Mouse (Mus musculus) cerebellum, adult 8-10 months (tissue): ENCODE measurements at regions not wholly inside any gene's neighbourhood (a gene's known extent, or its start where the extent isn't known, plus 50 kb on each side); places are given as distances from the start of the nearest gene placed in this dataset.
"Not testable (repeated sequence)": the region's sequence is repeated elsewhere in the genome, so short reads cannot be mapped to it uniquely, and the experiment has no call there.

ENCODE experiments used
- DNase-seq: peaks from one replicate; pipeline ENCODE4 v3.0.0; 2022

DNA sequence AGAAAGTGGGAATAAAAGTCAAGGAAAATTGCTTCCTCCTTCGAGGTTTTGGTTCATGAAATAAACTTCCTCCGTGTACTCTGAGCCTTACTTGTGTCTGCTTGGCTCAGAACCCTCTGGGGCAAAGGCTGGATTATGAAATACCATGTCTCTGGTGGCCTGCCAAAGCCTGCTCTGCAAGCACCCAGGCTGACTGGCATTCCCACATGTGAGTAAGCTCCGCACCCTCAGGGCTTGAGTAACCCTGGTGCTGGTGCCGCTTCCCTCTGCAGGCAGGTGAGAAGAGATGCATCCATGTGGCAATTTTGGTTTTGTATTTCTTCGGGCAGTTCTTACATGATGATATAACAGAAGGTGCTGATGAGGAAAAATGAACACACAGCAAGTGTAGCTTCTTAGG lies 66.0 kb downstream of the Nr2f2 start:
- DNase-seq, result no peak

DNA sequence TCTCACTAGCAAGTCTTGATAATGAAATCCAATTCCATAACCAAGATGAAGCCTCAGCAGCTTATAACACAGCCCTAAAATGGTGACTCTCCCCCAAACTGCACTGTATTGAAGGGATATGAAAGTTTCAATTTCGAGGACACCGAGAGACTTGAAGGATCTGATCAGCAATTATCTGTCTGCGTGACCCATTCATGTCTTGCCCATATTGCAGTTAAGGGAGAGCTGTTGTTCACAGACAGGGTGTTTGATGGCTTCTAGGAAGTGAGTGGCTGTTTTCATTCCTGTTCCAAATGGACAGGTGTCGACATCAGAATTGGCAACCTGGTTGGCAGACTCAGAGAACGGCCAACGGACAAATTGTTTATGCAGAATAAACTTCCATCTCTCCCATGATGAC lies 75.1 kb downstream of the Nr2f2 start:
- no peak for DNase-seq

GRCm38 (mm10) chr7:70290733-70291320 lies 75.7 kb downstream of the Nr2f2 start:
- DNase-seq, result no peak

DNA sequence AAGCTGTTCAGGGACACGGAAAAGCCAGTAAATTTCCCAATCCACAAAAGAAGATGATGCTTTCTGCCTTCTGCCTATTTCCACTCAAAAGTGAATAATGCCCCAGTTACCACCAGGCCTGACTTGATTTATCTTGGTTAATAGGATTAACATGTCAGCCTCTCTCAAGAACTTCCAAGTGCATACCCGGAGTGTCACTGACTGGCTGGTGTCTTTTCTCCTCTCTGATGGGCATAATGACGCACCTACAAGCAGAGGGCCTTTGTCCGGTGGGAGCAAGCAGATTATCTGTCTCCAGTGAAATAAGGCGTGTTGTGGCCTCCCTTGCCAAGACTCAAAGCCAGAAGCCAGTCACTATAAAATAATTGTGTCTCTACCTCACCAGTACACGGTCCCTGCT lies 76.3 kb downstream of the Nr2f2 start:
- DNase-seq, result no peak

- DNase-seq, result no peak
These were observed 77.9 kb downstream of the Nr2f2 start for GRCm38 (mm10) chr7:70288621-70289020.

DNA sequence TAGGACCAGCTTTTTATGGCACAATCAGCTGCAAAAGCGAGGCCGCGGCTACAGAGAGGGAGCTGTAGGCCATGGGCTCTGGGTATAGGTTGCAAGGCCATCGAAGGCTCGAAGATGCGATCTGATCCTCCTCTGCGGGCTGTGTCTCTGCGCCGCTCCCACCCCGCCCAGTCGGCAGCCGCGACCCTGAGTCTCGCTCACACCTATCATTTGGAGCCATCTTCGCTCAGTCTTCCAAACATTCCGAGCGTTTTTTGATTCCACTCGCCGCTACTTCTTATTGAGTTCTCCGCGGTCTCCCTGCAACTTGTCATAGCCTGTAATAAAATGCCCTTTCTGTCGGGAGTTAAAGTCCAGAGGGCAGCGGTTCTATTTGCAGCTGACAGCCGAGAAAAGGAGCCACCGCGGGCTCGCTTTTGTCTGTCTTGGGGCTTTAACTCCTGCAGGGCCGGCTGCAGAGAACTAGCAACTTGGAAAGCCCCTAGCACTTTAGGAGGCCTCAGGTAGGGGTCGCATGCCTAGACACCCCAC lies 78.6 kb downstream of the Nr2f2 start:
- no peak for DNase-seq

- DNase-seq, result no peak
These were observed 79.6 kb downstream of the Nr2f2 start for GRCm38 (mm10) chr7:70286836-70287355.

- no peak for DNase-seq
These were observed 81.2 kb downstream of the Nr2f2 start for GRCm38 (mm10) chr7:70285344-70285743.

DNA sequence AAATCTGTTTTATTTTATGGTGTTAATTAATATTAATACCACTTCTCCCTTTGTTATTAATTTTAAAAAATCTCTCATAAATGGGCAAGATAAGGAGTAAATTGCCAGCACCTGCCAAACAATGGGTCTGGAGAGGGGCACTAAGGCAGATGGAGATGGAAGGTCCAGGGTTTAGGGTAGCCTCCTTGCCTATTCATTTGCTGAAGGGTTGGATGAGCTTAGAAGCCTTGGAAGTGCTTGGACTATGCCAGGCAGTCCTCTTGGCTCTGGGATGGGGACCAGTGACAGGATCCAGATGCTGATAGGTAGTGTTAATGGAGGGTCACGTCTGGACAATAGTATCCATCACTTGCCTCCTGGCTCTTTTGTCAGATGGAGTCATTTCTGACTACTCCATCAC lies 82.7 kb downstream of the Nr2f2 start:
- no peak for DNase-seq

DNA sequence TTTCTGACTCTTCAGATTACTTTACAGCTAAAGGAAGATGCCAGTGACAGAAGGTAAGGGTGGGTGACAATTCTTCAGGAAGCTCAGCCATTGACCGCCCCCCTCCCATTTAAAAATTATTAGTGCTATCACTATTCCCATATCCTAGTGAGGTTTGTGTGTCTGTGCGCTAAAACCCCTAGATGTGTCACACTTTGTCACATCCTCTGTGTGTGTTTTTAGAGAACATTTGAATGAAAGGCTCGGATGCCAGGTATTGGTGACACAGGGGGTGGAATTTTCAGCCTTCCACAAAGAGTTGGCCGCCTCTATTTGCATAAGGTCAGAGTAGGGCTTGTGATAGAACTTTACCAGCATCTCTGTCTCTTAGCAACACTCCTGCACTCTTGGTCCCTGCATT lies 83.4 kb downstream of the Nr2f2 start:
- no peak for DNase-seq

DNA sequence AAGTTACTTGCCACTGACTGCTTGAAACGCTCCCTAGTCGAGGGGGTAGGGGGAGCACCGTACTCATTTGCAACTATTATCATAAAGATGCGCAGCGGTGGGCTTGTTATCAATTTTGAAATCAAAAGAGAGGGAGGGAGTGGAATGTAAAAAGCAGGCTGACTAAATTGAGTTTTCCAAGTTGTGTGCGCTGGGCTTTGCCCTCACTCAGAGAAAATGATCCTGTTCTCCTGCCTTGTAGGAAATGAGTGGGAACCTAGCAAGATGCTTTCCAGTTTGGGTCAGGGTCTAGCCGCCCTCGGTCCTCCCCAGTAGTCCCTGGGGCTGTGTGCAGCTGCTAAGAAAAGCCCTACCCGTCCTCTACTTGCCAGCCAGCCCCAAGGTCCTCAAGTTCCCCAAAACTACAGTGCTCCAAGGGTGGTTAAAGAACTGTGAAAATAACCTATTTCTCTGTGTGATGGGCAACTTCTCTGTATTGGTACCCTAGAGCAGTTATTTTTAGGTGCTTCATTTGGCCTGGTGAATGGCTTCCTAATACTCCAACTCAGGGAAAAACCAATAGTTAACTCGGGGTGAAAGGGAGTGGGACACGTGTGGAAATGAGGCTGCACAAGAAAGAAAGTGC lies 84.5 kb downstream of the Nr2f2 start:
- no peak for DNase-seq

DNA sequence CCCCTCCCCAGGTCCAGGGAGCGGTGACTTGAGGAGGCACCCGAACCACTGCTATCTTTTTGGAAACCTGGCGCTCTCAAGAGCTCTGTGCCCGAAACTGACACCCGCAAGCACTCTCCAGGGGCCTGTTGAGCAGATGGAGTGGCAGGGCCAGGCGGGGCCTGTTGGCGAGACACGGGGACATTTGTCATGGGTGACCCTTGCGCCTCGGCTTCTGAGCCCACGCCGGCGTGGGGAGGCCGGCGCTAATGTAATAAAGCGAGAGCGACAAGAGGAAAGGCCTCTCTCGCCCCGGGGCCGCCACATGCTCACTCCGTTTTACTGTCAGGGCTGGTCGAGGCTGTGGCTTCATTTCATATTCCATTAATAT lies 85.2 kb downstream of the Nr2f2 start:
- no peak for DNase-seq

GRCm38 (mm10) chr7:70280643-70281380 lies 85.7 kb downstream of the Nr2f2 start:
- no peak for DNase-seq

DNA sequence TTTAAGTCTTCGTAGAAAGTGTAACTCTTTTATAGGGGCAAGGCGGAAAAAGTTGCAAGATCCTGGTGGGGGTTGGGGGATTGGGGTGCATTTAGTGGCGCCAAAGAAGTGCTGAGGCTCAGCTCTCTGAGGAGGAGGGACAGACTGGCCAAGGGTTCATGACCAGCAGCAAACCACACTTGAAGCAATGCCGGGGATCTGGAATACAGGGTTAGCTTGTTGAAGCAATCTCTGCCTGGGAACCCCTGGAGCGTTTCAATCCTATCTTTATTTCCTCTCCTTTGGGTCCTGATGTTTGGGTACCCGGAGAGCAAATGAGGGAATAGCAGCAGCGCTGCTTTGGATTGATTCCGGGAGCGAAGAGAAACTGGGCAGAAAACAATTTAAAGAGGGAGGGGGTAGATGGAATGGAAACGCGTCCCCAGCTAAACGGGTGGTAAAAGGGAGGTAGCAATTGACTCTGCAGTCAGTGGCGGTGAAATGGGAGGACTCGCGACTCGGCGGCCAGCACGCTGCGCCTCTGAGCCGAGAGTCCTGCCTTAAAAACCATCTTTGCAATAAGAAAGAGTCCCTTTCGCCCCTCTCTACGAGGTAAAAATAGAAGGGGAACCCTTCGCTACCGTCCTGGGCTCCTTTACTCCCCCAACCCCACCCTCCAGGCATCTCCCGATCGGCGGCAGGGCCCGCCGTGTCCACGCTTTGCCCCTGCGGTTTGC lies 86.5 kb downstream of the Nr2f2 start:
- DNase-seq, result no peak

GRCm38 (mm10) chr7:70279101-70279500 lies 87.4 kb downstream of the Nr2f2 start:
- no peak for DNase-seq

GRCm38 (mm10) chr7:70276078-70276477 lies 90.5 kb downstream of the Nr2f2 start:
- DNase-seq, result no peak

GRCm38 (mm10) chr7:70274312-70274711 lies 92.2 kb downstream of the Nr2f2 start:
- DNase-seq, result no peak

- DNase-seq, result no peak
These were observed 99.5 kb downstream of the Nr2f2 start for GRCm38 (mm10) chr7:70267075-70267474.

DNA sequence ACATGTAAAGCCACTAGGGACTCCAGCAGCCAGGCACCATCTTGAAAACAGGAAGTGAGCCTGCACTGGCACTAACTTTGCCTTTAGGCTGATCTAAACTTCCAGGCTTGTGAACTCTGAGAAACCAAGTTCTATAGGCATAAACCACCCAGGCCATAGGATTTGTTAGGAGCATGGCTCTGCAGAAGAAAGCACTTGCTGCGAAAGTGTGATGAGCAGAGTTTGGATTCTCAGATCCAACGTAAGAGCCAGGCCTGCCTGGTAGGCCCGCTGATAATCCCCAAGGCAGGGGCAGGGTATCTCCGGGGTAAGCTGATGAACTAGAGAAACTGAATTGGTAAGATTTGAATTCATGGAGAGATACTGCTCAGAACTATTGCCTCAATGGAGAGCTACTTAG lies 109.7 kb downstream of the Nr2f2 start:
- DNase-seq, result no peak

DNA sequence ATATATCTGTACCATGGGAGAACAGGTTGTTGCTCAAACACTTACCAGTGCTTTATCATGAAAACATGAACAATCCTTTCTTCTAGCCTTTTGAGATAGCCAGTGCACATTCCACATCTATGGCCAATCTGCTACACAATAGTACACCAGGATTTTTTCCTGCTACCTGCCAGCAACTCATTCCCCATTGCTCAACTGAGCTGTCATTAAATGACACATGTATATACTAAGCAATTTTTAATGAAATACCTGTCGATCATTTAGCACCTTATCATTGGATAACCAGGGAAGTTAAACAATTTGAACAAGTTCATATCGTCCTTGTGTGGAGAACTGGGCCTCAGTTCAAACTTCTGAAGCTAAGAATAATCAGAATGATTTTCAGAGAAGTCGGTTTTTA lies 111.5 kb downstream of the Nr2f2 start:
- no peak for DNase-seq

DNA sequence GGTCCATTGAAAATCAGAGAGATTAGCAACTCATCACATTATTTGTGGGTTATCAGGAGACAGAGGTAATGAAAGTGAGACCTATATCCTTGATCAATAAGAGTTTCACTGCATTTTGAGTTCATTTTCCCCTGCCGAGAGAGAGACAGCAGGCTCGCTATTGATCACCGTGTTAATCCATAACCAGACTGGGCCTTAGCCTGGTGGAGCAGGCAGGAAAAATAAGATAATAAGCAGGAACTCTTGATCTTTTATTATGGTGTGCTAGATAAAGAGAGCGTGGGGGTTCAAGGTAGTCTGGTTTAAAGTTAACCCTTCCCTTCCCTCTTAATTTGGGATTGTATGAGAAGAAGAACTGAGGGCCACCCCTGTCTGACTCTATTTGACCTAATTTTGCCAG lies 113.3 kb downstream of the Nr2f2 start:
- DNase-seq, result no peak

GRCm38 (mm10) chr7:70239059-70239458 lies 127.5 kb downstream of the Nr2f2 start:
- not testable (repeated sequence) for DNase-seq

DNA sequence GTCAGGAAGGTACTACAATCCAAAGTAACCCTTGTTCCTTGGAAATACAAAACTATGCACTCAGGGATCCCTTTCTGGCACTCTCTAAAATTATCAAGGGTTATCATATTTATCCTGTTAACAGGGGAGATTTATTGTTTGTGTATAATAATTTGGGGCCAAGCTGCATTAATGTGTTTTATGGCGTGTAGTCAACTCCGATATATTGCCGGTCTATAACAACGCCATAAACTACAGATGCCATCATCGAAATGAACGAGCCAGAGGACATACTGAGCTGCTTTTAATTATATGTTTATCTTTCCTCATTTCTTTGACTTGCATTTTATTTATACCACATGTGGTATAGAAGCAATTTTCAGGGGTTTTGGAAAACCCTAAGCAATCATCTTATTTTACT lies 147.2 kb downstream of the Nr2f2 start:
- no peak for DNase-seq
